Mouse (Mus musculus) heart, embryonic 14.5 days (tissue): ENCODE data around the gene Wfdc15a. TPM values are rescaled to one million over a fixed set of nuclear protein-coding genes. Genes with fewer than 3 reads are reported as not detected.

ENCODE experiments used
- ATAC-seq: fragments of 200-750 bp; cut with Nextera tagmentation; 2 replicates; pipeline ENCODE4 v1.8.0; 2017; ENCODE audit warnings: low read depth, moderate TSS enrichment; ENCODE audit not compliant: insufficient number of reproducible peaks, insufficient read depth, low FRiP score
- H3K27ac ChIP-seq, 2 experiments: fragments of 200-500 bp in 1 of 2; fragments of 300-500 bp in 1 of 2; sonication (generic) in 1 of 2; replicated peaks in 1 of 2; 2 replicates each; pipeline ENCODE4 v1.5.1; 2012 to 2014; ENCODE audit warnings: low read depth in 2 of 2, low read length in 2 of 2, control low read depth in 1 of 2, mild to moderate bottlenecking in 1 of 2, mixed read lengths in 1 of 2; ENCODE audit not compliant: control insufficient read depth in 1 of 2, insufficient read depth in 1 of 2
- H3K27me3 ChIP-seq: fragments of 300-500 bp; sonication (generic); 2 replicates; pipeline ENCODE4 v1.6.1; 2014; ENCODE audit warnings: mild to moderate bottlenecking, low read length, control low read depth; ENCODE audit not compliant: control insufficient read depth, insufficient read depth
- H3K36me3 ChIP-seq: fragments of 300-500 bp; sonication (generic); 2 replicates; pipeline ENCODE4 v1.6.1; 2014; ENCODE audit warnings: mild to moderate bottlenecking, control low read depth, low read length, mixed read lengths; ENCODE audit not compliant: control insufficient read depth, insufficient read depth
- H3K4me1 ChIP-seq, 2 experiments: fragments of 200-500 bp in 1 of 2; fragments of 300-500 bp in 1 of 2; sonication (generic) in 1 of 2; 2 replicates each; pipeline ENCODE4 v1.6.1; 2012 to 2014; ENCODE audit warnings: low read length in 2 of 2, control low read depth in 1 of 2, mixed read lengths in 1 of 2; ENCODE audit not compliant: control insufficient read depth in 2 of 2, insufficient read depth in 2 of 2
- H3K4me2 ChIP-seq: fragments of 300-500 bp; sonication (generic); 2 replicates; pipeline ENCODE4 v1.6.1; 2014; ENCODE audit warnings: mild to moderate bottlenecking, low read length
- H3K4me3 ChIP-seq, 2 experiments: fragments of 200-500 bp in 1 of 2; fragments of 300-500 bp in 1 of 2; sonication (generic) in 1 of 2; 2 replicates each; pipeline ENCODE4 v1.5.1; 2012 to 2014; ENCODE audit warnings: low read length in 2 of 2, mild to moderate bottlenecking in 2 of 2, control low read depth in 1 of 2, low read depth in 1 of 2, moderate library complexity in 1 of 2; ENCODE audit not compliant: control insufficient read depth in 1 of 2, insufficient read depth in 1 of 2
- H3K9ac ChIP-seq: fragments of 300-500 bp; sonication (generic); 2 replicates; pipeline ENCODE4 v1.6.1; 2014; ENCODE audit warnings: mild to moderate bottlenecking, low read length
- H3K9me3 ChIP-seq: fragments of 300-500 bp; sonication (generic); 2 replicates; pipeline ENCODE4 v1.6.1; 2016; ENCODE audit warnings: low read length, control low read depth; ENCODE audit not compliant: control insufficient read depth
- WGBS: fragments of 180-500 bp; shearing (Covaris S2); extraction: QIAGEN DNeasy Blood & Tissue Kit; methylation state at CpG from one replicate; pipeline ENCODE4 v1.1.7; 2014; 5-methylcytosine and 5-hydroxymethylcytosine counted together
- polyA plus RNA-seq: library from polyadenylated mRNA; unstranded; fragments of >200 nt; fragmentation: Nextera tagmentation; extraction: Ambion mirVana; gene quantifications from 2 replicates; pipeline ENCODE4 v1.2.1, GENCODE M21; 2014

Gene Wfdc15a
- polyA plus RNA-seq, 1 experiment from 2014 or later: not detected

- Histone ChIP-seq H3K27ac (no peak overlapping the region), H3K36me3 (no peaks in the 10 kb centered on the region), H3K27me3 (peaks cover 74% of the 10 kb centered on the region), H3K9ac (no peak overlapping the region), H3K4me2 (peak overlapping the region; percentile 61), H3K9me3 (0 out of 2 replicates have a peak, but pooled peaks cover 3% of the 10 kb centered on the region), H3K4me1 (peaks cover 5 to 17% of the 10 kb centered on the region in 2 experiments; a peak in 3 of 4 replicates), H3K4me3 (peak overlapping the region; percentile 12 to 34)
- WGBS: 9% methylated on average over 90 of the region's 90 CpGs
- ATAC-seq: no peak
Measured at GRCm38 (mm10) chr2:164167752-164168570, 32.0 kb downstream of the Wfdc15a start.

- peaks cover 3 to 10% of the 10 kb centered on the region in 2 experiments; a peak in 2 of 4 replicates for H3K4me1 ChIP-seq
- H3K9me3 ChIP-seq: 0 out of 2 replicates have a peak, but pooled peaks cover 3% of the 10 kb centered on the region
- H3K9ac ChIP-seq: no peak overlapping the region
- H3K36me3 ChIP-seq: no peaks in the 10 kb centered on the region
- peaks cover 51% of the 10 kb centered on the region for H3K27me3 ChIP-seq
- H3K4me2 ChIP-seq: no peak overlapping the region
- 87% methylated on average over 5 of the region's 5 CpGs for WGBS
- H3K4me3 ChIP-seq: no peak overlapping the region
- ATAC-seq: no peak
- H3K27ac ChIP-seq: no peak overlapping the region
Measured at GRCm38 (mm10) chr2:164164941-164165340, 35.0 kb downstream of the Wfdc15a start.

DNA sequence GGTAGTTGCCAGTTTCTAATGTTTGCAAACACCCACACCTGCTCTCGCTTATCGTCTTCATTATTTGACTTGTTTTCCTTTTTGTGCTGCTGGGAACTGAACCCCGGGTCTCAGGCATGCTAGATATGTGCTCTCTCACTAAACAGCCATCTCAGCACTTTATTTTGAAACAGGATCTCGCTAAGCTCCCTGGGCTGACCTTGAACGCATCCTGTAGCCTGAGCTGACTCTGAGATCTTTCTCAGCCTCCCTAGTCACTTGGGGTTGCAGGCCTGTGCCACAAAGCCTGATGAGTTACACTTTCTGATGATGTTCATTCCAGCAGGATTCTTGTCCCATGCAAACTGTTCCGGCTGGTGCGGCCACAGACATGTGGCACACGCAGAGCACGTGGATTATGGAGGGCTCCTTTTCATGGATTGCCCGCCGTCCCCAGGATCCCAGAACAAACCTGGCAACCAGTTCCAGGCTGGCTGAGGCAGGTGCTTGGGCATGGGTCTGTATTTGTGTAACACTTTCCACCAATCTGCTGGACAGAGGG is 38.3 kb downstream of the Wfdc15a start:
- Histone ChIP-seq H3K4me2 (no peak overlapping the region), H3K9ac (no peak overlapping the region), H3K4me1 (no peaks in the 10 kb centered on the region), H3K36me3 (0 out of 2 replicates have a peak, but pooled peaks cover 4% of the 10 kb centered on the region), H3K27ac (no peak overlapping the region), H3K27me3 (peaks cover 17% of the 10 kb centered on the region), H3K4me3 (no peak overlapping the region), H3K9me3 (no peaks in the 10 kb centered on the region)
- 79% methylated on average over 11 of the region's 11 CpGs for WGBS
- ATAC-seq: no peak

- Histone ChIP-seq H3K36me3 (peaks cover 19% of the 10 kb centered on the region), H3K9me3 (no peaks in the 10 kb centered on the region), H3K4me3 (no peak overlapping the region), H3K4me1 (no peaks in the 10 kb centered on the region), H3K27me3 (0 out of 2 replicates have a peak, but pooled peaks cover 3% of the 10 kb centered on the region), H3K4me2 (no peak overlapping the region), H3K9ac (no peak overlapping the region), H3K27ac (no peak overlapping the region)
- 82% methylated on average over 2 of the region's 2 CpGs for WGBS
- no peak for ATAC-seq
Measured at GRCm38 (mm10) chr2:164158838-164159237, 41.1 kb downstream of the Wfdc15a start.

GRCm38 (mm10) chr2:164156158-164156557 is 43.8 kb downstream of the Wfdc15a start:
- Histone ChIP-seq H3K4me1 (no peaks in the 10 kb centered on the region), H3K27me3 (no peaks in the 10 kb centered on the region), H3K4me3 (no peak overlapping the region), H3K27ac (no peak overlapping the region), H3K4me2 (no peak overlapping the region), H3K9ac (no peak overlapping the region), H3K36me3 (peaks cover 45% of the 10 kb centered on the region), H3K9me3 (no peaks in the 10 kb centered on the region)
- no peak for ATAC-seq
- WGBS: 80% methylated on average over 7 of the region's 7 CpGs

DNA sequence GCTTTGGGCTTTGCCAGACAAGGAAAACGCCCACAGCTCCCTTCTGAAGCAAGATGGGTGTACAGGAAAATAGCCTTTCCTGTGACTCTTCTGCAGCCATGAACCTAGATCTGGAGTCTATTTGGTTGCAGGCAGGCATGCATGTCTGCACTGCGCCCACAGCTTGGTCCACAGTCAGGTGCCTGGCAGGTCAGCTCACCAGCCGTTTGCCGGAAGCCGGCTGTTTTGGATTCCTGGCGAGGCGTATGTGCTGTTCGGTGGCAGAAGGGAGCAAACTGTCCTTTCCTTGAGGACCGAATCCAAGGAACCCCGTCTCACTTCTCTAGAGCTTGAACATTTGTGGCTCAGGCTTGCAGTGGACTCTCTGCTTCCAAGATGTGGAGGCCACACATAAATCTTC is 45.9 kb downstream of the Wfdc15a start:
- no peak overlapping the region for H3K4me3 ChIP-seq
- 89% methylated on average over 10 of the region's 10 CpGs for WGBS

GRCm38 (mm10) chr2:164152341-164152740 is 47.6 kb downstream of the Wfdc15a start:
- no peak for ATAC-seq
- 85% methylated on average over 11 of the region's 11 CpGs for WGBS
- H3K36me3 ChIP-seq: peaks cover 45% of the 10 kb centered on the region
- no peaks in the 10 kb centered on the region for H3K9me3 ChIP-seq
- peaks cover 12 to 13% of the 10 kb centered on the region in 2 experiments for H3K4me1 ChIP-seq
- no peak overlapping the region for H3K27ac ChIP-seq
- no peak overlapping the region for H3K4me2 ChIP-seq
- no peak overlapping the region for H3K4me3 ChIP-seq
- H3K27me3 ChIP-seq: no peaks in the 10 kb centered on the region
- no peak overlapping the region for H3K9ac ChIP-seq

More for the DNA sequence above, 45.9 kb downstream of the Wfdc15a start:
- no peak overlapping the region for H3K4me2 ChIP-seq
- ATAC-seq: no peak
- H3K27me3 ChIP-seq: no peaks in the 10 kb centered on the region
- peaks cover 12 to 13% of the 10 kb centered on the region in 2 experiments for H3K4me1 ChIP-seq
- no peak overlapping the region for H3K9ac ChIP-seq
- peaks cover 45% of the 10 kb centered on the region for H3K36me3 ChIP-seq
- H3K27ac ChIP-seq: no peak overlapping the region
- H3K9me3 ChIP-seq: no peaks in the 10 kb centered on the region
